Mouse (Mus musculus) gastrocnemius, adult 18-20 months (tissue): ENCODE results near the gene Esr2. TPM values are rescaled to one million over a fixed set of nuclear protein-coding genes. Genes with fewer than 3 reads are reported as not detected.

Experiments
- DNase-seq: peaks from one replicate; pipeline ENCODE4 v3.0.0; 2021; ENCODE audit warnings: low spot score
- total RNA-seq, 2 experiments: library from RNA; stranded (reverse); gene quantifications; 2 replicates each; pipeline ENCODE4 v1.2.3; 2021

Esr2 gene
- total RNA-seq, 2 experiments from 2014 or later, result 0.11 TPM; not detected in 1

GRCm38 (mm10) chr12:76085956-76086905 is 90.8 kb downstream of the Esr2 start:
- no peak for DNase-seq

GRCm38 (mm10) chr12:76085066-76085465 is 92.0 kb downstream of the Esr2 start:
- no peak for DNase-seq

- no peak for DNase-seq
Observed at GRCm38 (mm10) chr12:76081557-76082211, 95.4 kb downstream of the Esr2 start.

GRCm38 (mm10) chr12:76080876-76081556 is 96.0 kb downstream of the Esr2 start:
- peak; percentile 37 for DNase-seq

- DNase-seq, result no peak
Observed at GRCm38 (mm10) chr12:76073981-76074380, 103.1 kb downstream of the Esr2 start.

- no peak for DNase-seq
Observed at GRCm38 (mm10) chr12:76073066-76073826, 103.8 kb downstream of the Esr2 start.

GRCm38 (mm10) chr12:76071935-76072849 is 104.9 kb downstream of the Esr2 start:
- no peak for DNase-seq

Other genes with a start within 250 kb of the Esr2 start
- gene Tex21, start 69.5 kb upstream of the Esr2 start, total RNA-seq, result not detected
- gene Mthfd1, start 78.0 kb upstream of the Esr2 start, total RNA-seq, result 10 to 100 TPM; 31.3 to 35.1 TPM
- under 1 TPM; 0.28 to 0.30 TPM for gene Akap5, start 147.6 kb upstream of the Esr2 start, total RNA-seq
- 1 to 10 TPM; 5.8 to 8.5 TPM for gene Zbtb25, start 192.3 kb upstream of the Esr2 start, total RNA-seq
- gene Zbtb1, start 193.0 kb upstream of the Esr2 start, total RNA-seq, result 1 to 10 TPM; 3.9 to 4.0 TPM
- 1 to 10 TPM; 7.1 to 9.7 TPM for gene Hspa2, start 226.9 kb upstream of the Esr2 start, total RNA-seq
- under 1 TPM in 1 of 2 experiments, not detected in 1; 0.19 TPM for gene Ppp1r36, start 240.3 kb upstream of the Esr2 start, total RNA-seq